Mouse (Mus musculus): ENCODE data around the gene Ropn1l. TPM values are rescaled to one million over a fixed set of nuclear protein-coding genes. Genes with fewer than 3 reads are reported as not detected.

The Ropn1l gene
- polyA plus RNA-seq, 1 experiment from 2014 or later = 1.4 TPM

DNA sequence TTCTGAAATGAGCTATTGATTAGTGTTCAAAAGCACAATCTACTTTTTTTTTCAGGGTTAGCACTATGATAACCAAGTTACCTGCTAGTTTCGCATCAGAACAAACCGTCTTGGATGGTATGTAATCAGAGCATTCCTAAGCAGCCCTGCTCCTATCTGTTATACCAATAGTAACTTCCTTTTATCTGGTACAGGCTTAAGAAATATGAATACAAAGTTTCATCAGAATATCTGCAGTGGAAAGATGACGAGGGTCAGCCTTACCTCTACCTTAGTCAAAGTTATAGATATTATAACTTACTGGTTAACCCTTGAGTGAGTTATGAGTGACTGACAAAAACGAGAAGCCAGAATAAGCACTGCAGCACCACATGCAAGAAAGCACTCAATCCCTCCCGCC lies 12.8 kb upstream of the Ropn1l start:
- no peak overlapping the region for H3K9ac ChIP-seq
- H3K27ac ChIP-seq = no peak overlapping the region
- 91% methylated on average over 5 of the region's 5 CpGs for WGBS
- no peaks in the 10 kb centered on the region for H3K9me3 ChIP-seq
- no peaks in the 10 kb centered on the region for H3K4me1 ChIP-seq (replicated peaks)
- H3K4me3 ChIP-seq = no peak overlapping the region
- no peaks in the 10 kb centered on the region for H3K27me3 ChIP-seq
- peaks cover 76% of the 10 kb centered on the region for H3K36me3 ChIP-seq
- ATAC-seq (ENCODE audit: low FRiP score) = no peak
- no peak overlapping the region for H3K4me2 ChIP-seq

DNA sequence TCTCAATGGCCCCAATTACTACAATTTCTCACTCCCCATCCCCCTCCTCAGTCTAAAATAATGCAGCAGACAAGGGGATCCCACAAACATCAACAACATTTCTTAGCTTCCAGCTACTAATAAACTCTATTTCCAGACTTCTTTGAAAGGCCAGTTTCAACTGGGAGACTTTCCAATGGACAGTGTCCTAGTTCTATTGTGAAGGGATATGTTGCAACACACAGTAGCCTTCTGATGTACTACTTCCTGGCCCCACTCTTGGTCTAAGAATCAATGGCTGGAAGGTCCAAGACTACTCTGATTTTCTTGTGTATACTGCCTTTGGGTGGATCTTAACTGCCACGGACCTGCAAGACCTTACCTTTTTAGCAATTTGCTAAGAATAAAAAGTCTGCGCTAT lies 12.3 kb upstream of the Ropn1l start:
- Histone ChIP-seq H3K4me1 (replicated peaks) (no peaks in the 10 kb centered on the region), H3K9me3 (no peaks in the 10 kb centered on the region), H3K36me3 (peaks cover 81% of the 10 kb centered on the region), H3K4me2 (no peak overlapping the region), H3K27ac (no peak overlapping the region), H3K9ac (no peak overlapping the region), H3K27me3 (no peaks in the 10 kb centered on the region), H3K4me3 (no peak overlapping the region)
- no peak for ATAC-seq (ENCODE audit: low FRiP score)
- WGBS = 97% methylated on average over 2 of the region's 2 CpGs

DNA sequence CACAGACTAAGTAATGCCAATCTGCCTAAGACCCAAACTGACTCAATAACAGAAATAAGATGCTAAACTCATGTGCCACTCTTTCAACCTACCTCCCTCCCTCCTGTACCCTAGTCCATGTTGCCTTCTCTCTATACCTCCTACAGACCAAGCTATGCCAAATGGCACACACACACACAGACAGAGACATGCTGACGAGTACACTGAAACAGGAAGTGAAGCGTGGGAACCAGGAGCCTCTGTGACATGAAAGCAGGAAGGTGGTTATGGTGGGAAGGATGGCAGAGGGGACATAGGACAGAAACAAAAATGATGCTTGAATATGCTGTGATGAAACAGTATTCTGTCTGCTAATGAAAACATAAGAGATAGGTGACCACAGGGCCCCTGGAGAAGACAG lies 7.0 kb upstream of the Ropn1l start:
- Histone ChIP-seq H3K4me2 (no peak overlapping the region), H3K27ac (no peak overlapping the region), H3K27me3 (no peaks in the 10 kb centered on the region), H3K9ac (no peak overlapping the region), H3K36me3 (peaks cover 75% of the 10 kb centered on the region), H3K9me3 (no peaks in the 10 kb centered on the region), H3K4me3 (no peak overlapping the region), H3K4me1 (replicated peaks) (no peaks in the 10 kb centered on the region)
- WGBS = 91% methylated on average over 2 of the region's 2 CpGs
- ATAC-seq (ENCODE audit: low FRiP score) = no peak

DNA sequence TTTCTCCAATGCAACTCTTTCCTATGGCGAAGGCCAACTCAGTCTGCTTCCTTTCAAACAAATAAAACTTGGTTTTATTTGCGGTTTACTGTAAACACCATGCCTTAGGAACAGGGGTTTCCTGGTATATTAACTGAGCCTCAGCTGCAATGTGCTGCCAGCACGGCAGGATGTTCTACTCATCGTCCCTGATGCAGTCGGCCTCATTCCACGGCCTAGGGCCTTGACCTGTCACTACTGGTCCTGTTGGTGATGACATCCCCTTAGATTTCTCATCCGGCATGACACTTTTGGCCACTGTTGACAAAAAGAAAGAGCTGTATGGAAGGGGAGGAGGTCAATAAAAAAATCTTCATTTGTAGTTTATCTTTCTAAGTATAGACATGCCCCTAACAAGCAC lies 4.5 kb upstream of the Ropn1l start:
- H3K4me3 ChIP-seq = no peak overlapping the region
- no peaks in the 10 kb centered on the region; the same call in 1 of the 2 replicates for H3K4me1 ChIP-seq (replicated peaks)
- H3K9ac ChIP-seq = no peak overlapping the region
- no peaks in the 10 kb centered on the region for H3K27me3 ChIP-seq
- H3K27ac ChIP-seq = no peak overlapping the region
- peaks cover 56% of the 10 kb centered on the region for H3K36me3 ChIP-seq
- ATAC-seq (ENCODE audit: low FRiP score) = no peak
- no peak overlapping the region for H3K4me2 ChIP-seq
- 96% methylated on average over 7 of the region's 7 CpGs for WGBS
- H3K9me3 ChIP-seq = no peaks in the 10 kb centered on the region

DNA sequence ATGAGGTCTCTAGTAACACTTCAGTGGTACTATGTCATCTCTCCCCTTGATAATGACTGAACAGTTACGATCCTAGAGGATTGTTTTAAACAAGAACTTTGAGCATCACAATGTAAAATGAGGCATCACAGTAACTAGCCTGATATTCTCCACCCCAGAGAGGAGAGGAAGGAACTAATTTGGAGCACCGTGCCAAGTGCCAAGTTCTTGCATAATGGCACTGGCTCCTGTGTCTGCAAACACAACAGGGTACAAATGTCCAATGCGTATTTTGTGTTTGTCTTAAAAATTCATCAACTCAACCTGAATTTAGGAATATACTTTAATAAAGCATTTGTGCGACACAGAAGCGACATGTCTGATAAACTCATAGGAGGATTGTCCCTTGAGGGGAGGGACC lies 2.8 kb upstream of the Ropn1l start:
- no peak overlapping the region for H3K9ac ChIP-seq
- 94% methylated on average over 5 of the region's 5 CpGs for WGBS
- no peak overlapping the region for H3K4me3 ChIP-seq
- H3K9me3 ChIP-seq = no peaks in the 10 kb centered on the region
- no peaks in the 10 kb centered on the region for H3K27me3 ChIP-seq
- H3K27ac ChIP-seq = no peak overlapping the region
- ATAC-seq (ENCODE audit: low FRiP score) = no peak
- H3K4me2 ChIP-seq = no peak overlapping the region
- peaks cover 8% of the 10 kb centered on the region for H3K4me1 ChIP-seq (replicated peaks)
- H3K36me3 ChIP-seq = peaks cover 41% of the 10 kb centered on the region

DNA sequence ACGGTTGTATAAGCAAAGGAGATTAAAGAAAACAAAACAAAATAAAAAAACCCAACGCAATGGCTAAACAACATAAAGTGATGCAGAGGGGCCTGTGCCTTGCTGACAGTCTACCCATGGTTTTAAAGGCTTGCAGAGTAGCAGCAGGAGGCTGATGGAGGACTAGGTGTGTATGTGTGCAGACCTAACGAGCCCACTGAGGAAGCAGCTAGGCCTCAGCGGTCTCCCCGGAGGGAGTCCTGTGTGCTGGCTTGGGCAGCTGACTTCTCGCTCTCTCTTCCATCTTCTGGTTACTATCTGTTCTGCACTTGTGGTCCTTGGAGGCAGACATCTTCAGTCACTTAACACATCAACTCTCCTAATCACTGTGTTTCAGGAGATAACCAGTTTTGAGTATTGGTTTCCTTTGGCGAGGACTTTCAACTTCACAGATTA lies 1.3 kb upstream of the Ropn1l start:
- no peak overlapping the region for H3K4me3 ChIP-seq
- no peaks in the 10 kb centered on the region for H3K9me3 ChIP-seq
- H3K9ac ChIP-seq = no peak overlapping the region
- peaks cover 26% of the 10 kb centered on the region for H3K36me3 ChIP-seq
- WGBS = 84% methylated on average over 7 of the region's 7 CpGs
- no peak for ATAC-seq (ENCODE audit: low FRiP score)
- no peak overlapping the region for H3K4me2 ChIP-seq
- H3K27me3 ChIP-seq = no peaks in the 10 kb centered on the region
- H3K4me1 ChIP-seq (replicated peaks) = peaks cover 8% of the 10 kb centered on the region
- H3K27ac ChIP-seq = no peak overlapping the region; the same call in 1 of the 2 replicates

DNA sequence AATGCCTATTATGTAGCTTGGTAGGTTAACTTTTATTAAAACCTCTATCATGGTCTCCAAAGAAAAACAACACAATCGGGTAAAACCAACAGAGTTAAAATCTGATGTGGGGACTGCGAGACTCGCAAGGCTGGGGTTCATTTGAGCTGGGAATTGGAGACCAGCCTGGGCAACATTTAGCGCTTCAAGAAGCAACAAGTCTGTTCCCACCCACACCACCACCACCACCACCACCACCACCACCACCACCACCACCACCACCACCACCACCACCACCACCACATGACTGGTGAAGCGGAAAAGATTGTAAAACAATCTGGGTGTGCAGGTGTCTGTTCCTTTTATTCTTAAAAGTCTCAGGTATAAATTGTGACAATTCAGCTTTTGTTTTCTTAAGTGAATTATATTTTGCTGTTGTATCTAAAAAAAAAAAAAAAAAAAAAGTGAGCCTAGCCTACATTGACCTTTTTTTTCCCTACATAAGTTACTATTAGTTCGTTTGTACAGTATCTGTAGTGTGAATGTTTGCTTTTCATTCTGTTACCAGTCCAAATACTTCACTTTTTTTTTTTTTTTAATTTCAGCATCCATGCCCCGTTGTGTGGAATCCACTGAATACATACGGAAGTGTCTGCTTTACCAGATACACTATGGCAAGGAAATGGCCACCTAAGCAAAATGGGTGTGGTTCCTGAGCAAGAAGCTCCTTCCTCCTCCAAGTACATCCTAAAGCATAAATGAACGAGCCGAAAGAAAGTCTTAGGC lies 741 bp upstream of the Ropn1l start:
- peak overlapping the region; percentile 65 for H3K4me3 ChIP-seq
- H3K4me2 ChIP-seq = peak overlapping the region; percentile 79
- 54% methylated on average over 10 of the region's 10 CpGs for WGBS
- no peaks in the 10 kb centered on the region for H3K9me3 ChIP-seq
- ATAC-seq (ENCODE audit: low FRiP score) = no peak
- no peak overlapping the region for H3K9ac ChIP-seq
- H3K36me3 ChIP-seq = peaks cover 20% of the 10 kb centered on the region
- H3K27ac ChIP-seq = peak overlapping the region; percentile 85
- no peaks in the 10 kb centered on the region for H3K27me3 ChIP-seq
- peaks cover 8% of the 10 kb centered on the region for H3K4me1 ChIP-seq (replicated peaks)

DNA sequence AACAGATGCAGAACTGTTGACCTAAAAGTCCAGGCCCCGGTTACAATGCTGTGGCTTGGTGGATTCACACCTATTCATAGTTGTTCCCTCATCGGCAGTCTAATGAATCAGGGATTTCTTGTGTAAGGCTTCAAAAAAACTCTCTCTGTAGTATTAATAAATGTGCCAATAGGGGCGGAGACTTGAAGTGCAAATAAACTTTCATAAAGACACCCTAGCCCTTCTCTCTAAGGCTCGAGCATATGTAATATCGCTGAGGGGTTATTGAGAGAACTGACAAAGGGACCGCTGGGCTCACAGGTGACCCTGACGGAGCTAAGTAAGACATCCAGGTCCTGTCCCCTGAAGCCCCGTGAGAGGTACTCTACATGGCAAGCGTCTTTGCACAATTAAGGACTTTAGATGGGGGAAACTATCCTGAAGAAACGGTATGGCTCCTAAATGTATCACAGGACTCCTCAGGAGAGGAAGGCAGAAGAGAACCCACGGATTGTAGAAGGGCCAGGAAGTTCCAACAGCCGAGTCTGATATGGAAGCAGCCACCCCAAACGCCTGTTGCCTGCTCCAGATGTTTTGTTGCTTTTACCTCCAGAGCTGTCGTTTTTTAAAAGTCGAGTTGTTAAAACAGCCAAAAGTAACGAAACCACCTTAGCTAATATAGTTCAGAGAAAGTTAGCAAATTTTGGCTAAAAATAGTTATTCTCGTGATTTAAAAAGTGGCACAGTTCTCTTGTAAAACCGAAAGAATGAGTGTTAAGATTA lies 1.0 kb downstream of the Ropn1l start:
- WGBS = 56% methylated on average over 18 of the region's 18 CpGs
- no peaks in the 10 kb centered on the region for H3K9me3 ChIP-seq
- peaks cover 8% of the 10 kb centered on the region for H3K4me1 ChIP-seq (replicated peaks)
- H3K4me2 ChIP-seq = peak overlapping the region; percentile 79
- H3K36me3 ChIP-seq = peaks cover 8% of the 10 kb centered on the region
- peak overlapping the region; percentile 65 for H3K4me3 ChIP-seq
- H3K27ac ChIP-seq = no peak overlapping the region
- H3K9ac ChIP-seq = peak overlapping the region; percentile 82
- ATAC-seq (ENCODE audit: low FRiP score) = no peak
- no peaks in the 10 kb centered on the region for H3K27me3 ChIP-seq

DNA sequence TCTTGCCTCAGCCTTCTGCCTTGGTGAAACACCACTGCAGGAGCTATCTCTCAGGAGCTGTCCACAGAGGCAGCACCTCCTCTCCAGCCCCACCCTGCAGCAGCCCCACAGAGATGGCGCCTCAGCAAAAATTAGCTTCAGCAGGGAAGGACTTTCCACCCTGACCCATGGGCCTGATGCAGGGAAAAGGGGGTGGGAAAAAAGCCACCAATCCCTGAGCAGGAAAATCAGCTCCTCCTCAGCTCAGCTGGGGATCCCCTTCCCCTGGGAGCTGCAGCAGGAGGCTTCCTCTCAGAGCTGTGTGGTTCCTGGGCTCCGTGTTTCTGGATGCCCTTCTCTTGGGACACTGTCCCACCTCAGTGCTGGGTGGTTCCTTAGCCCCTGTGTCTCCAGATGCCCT lies 3.8 kb downstream of the Ropn1l start:
- Histone ChIP-seq H3K27me3 (no peaks in the 10 kb centered on the region), H3K36me3 (no peaks in the 10 kb centered on the region), H3K27ac (no peak overlapping the region), H3K9ac (peak overlapping the region; percentile 3; the same call in 1 of the 2 replicates), H3K4me1 (replicated peaks) (peaks cover 11% of the 10 kb centered on the region), H3K4me2 (no peak overlapping the region), H3K4me3 (no peak overlapping the region), H3K9me3 (no peaks in the 10 kb centered on the region)
- ATAC-seq (ENCODE audit: low FRiP score) = no peak
- 27% methylated on average over 2 of the region's 2 CpGs for WGBS

DNA sequence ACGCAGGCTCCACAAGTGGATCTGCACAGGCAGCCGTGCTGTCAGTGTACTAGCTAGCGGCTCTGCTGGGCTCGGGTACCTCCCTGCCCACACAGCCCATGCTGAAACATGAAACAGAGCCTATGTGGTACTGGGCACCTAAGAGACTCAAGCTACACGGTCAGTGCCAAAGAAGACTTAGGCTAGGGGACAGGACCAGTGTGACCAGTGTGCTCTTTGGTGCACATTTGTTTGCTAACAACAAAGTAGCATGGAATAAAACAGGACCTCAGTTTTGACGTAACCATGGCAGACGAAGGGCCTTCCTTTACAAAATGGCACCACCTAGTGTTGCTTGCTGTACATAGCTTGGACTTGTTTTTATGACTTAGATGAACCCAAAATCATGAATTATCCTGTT lies 6.4 kb downstream of the Ropn1l start:
- Histone ChIP-seq H3K36me3 (no peaks in the 10 kb centered on the region), H3K4me3 (no peak overlapping the region), H3K9me3 (no peaks in the 10 kb centered on the region), H3K27ac (no peak overlapping the region), H3K27me3 (no peaks in the 10 kb centered on the region), H3K9ac (0 out of 2 replicates have a peak overlapping the region, but pooled peaks have one; percentile 6), H3K4me2 (peak overlapping the region; percentile 29; the same call in 1 of the 2 replicates), H3K4me1 (replicated peaks) (peaks cover 3% of the 10 kb centered on the region; the same call in 1 of the 2 replicates)
- ATAC-seq (ENCODE audit: low FRiP score) = peak; percentile 55
- WGBS = 44% methylated on average over 7 of the region's 7 CpGs

DNA sequence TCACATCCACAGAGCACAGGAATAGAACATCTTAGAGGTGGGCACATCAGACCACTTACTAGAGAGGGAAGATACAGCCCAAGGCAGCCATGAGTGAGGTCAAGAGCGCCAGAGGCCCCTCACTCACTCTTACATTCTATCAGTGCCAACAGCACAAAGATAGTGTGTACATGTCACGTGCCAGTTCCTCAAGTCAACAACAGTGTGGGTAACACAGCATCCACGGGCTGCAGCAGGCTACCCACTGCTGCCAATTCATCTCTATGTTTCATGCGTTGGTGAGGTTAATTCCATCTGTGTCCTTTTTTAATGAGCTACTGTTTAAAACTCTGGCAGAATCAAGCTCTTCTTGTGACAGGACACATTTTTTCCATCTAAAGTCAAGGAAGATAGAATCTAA lies 10.8 kb downstream of the Ropn1l start:
- WGBS = 94% methylated on average over 4 of the region's 4 CpGs
- no peaks in the 10 kb centered on the region for H3K27me3 ChIP-seq
- no peak for ATAC-seq (ENCODE audit: low FRiP score)
- H3K9ac ChIP-seq = no peak overlapping the region
- H3K4me1 ChIP-seq (replicated peaks) = peaks cover 3% of the 10 kb centered on the region; the same call in 1 of the 2 replicates
- H3K4me2 ChIP-seq = no peak overlapping the region
- H3K27ac ChIP-seq = no peak overlapping the region
- no peak overlapping the region for H3K4me3 ChIP-seq
- no peaks in the 10 kb centered on the region for H3K9me3 ChIP-seq
- no peaks in the 10 kb centered on the region for H3K36me3 ChIP-seq

DNA sequence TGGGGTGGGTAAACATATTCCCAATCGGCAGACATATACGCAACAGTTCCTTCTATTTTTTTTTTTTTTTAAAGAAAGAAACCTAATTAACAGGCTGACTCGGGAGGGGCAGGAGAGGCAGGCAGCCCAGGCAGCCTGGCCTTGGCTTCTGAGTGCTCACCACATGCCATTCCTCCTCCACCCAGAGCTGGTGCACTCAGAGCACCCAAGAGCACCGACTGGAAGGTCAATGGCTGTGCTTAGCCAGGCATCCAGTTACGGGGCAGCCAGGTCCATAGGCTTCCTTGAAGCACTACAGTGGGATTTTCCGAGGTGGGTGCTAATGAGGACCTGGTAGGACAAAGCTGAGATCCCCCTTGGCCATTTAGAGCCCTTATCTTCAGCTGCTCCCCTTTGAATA lies 11.5 kb downstream of the Ropn1l start:
- no peak overlapping the region for H3K27ac ChIP-seq
- peaks cover 2% of the 10 kb centered on the region; the same call in 1 of the 2 replicates for H3K4me1 ChIP-seq (replicated peaks)
- H3K4me2 ChIP-seq = no peak overlapping the region
- H3K36me3 ChIP-seq = no peaks in the 10 kb centered on the region
- H3K9me3 ChIP-seq = no peaks in the 10 kb centered on the region
- no peak overlapping the region for H3K9ac ChIP-seq
- ATAC-seq (ENCODE audit: low FRiP score) = no peak
- no peak overlapping the region for H3K4me3 ChIP-seq
- WGBS = 90% methylated on average over 6 of the region's 6 CpGs
- H3K27me3 ChIP-seq = no peaks in the 10 kb centered on the region

Data from hindbrain, embryonic 13.5 days (tissue).